Mouse (Mus musculus): ENCODE measurements around the gene Med29. TPM values are rescaled to one million over a fixed set of nuclear protein-coding genes. Genes with fewer than 3 reads are reported as not detected.

Med29 gene
- 44.4 and 50.5 TPM in 2 replicates for polyA plus RNA-seq (2014; fragmentation: Nextera tagmentation; extraction: Ambion mirVana)

- peak within 1 kb of the TSS; percentile 87 for H3K9ac ChIP-seq (ENCODE audit: low read length)
- peak within 1 kb of the TSS; percentile 74 for H3K4me3 ChIP-seq (ENCODE audit: low read depth, low read length)
- peak within 1 kb of the TSS; percentile 10; the same call in 1 of the 2 replicates for H3K27ac ChIP-seq (ENCODE audit: low read depth, low read length)
- peak; percentile 98 for ATAC-seq (ENCODE audit: low FRiP score)
- H3K4me1 ChIP-seq (ENCODE audit: control insufficient read depth, insufficient read depth, low read length), result peaks cover 12% of the 10 kb centered on the region
- no peaks in the 10 kb centered on the region for H3K27me3 ChIP-seq (ENCODE audit: control insufficient read depth, insufficient read depth, low read length)
- peaks cover 14% of the 10 kb centered on the region for H3K36me3 ChIP-seq (ENCODE audit: control insufficient read depth, insufficient read depth, low read length)
- H3K4me2 ChIP-seq, result peak within 1 kb of the TSS; percentile 93
- DNase-seq (ENCODE audit: low spot score, missing footprints), result peak; percentile 98
- no peaks in the 10 kb centered on the region for H3K9me3 ChIP-seq (ENCODE audit: control insufficient read depth, low read length)
- under 1% methylated on average over 58 of the region's 58 CpGs for WGBS
These were observed at the start of gene Med29, which contains the start of gene Paf1 for GRCm38 (mm10) chr7:28392429-28393271. Med29 (minus strand) TSS chr7:28392708. Paf1 (plus strand) TSS chr7:28392951.

- H3K27ac ChIP-seq (ENCODE audit: low read depth, low read length), result no peak overlapping the region; the same call in 1 of the 2 replicates
- no peaks in the 10 kb centered on the region for H3K9me3 ChIP-seq (ENCODE audit: control insufficient read depth, low read length)
- DNase-seq (ENCODE audit: low spot score, missing footprints) (no peak), ATAC-seq (ENCODE audit: low FRiP score) (no peak)
- no peak overlapping the region for H3K4me3 ChIP-seq (ENCODE audit: low read depth, low read length)
- peaks cover 4% of the 10 kb centered on the region; the same call in 1 of the 2 replicates for H3K27me3 ChIP-seq (ENCODE audit: control insufficient read depth, insufficient read depth, low read length)
- H3K4me2 ChIP-seq, result no peak overlapping the region
- 86% methylated on average over 12 of the region's 14 CpGs for WGBS
- H3K9ac ChIP-seq (ENCODE audit: low read length), result no peak overlapping the region
- H3K36me3 ChIP-seq (ENCODE audit: control insufficient read depth, insufficient read depth, low read length), result no peaks in the 10 kb centered on the region
- H3K4me1 ChIP-seq (ENCODE audit: control insufficient read depth, insufficient read depth, low read length), result peaks cover 3% of the 10 kb centered on the region; the same call in 1 of the 2 replicates
These were observed 49.4 kb upstream of the Med29 start for GRCm38 (mm10) chr7:28441776-28442485.

- Histone ChIP-seq H3K4me3 (ENCODE audit: low read depth, low read length) (no peak overlapping the region), H3K9ac (ENCODE audit: low read length) (no peak overlapping the region), H3K27me3 (ENCODE audit: control insufficient read depth, insufficient read depth, low read length) (peaks cover 2% of the 10 kb centered on the region; the same call in 1 of the 2 replicates), H3K27ac (ENCODE audit: low read depth, low read length) (no peak overlapping the region), H3K36me3 (ENCODE audit: control insufficient read depth, insufficient read depth, low read length) (no peaks in the 10 kb centered on the region), H3K4me1 (ENCODE audit: control insufficient read depth, insufficient read depth, low read length) (peaks cover 3% of the 10 kb centered on the region; the same call in 1 of the 2 replicates), H3K4me2 (no peak overlapping the region), H3K9me3 (ENCODE audit: control insufficient read depth, low read length) (no peaks in the 10 kb centered on the region)
- DNase-seq (ENCODE audit: low spot score, missing footprints) (peak; percentile 81), ATAC-seq (ENCODE audit: low FRiP score) (no peak)
- WGBS, result 56% methylated on average over 2 of the region's 2 CpGs
These were observed 48.2 kb upstream of the Med29 start for GRCm38 (mm10) chr7:28440739-28441138.

- ATAC-seq (ENCODE audit: low FRiP score) (no peak), DNase-seq (ENCODE audit: low spot score, missing footprints) (peak; percentile 51)
- Histone ChIP-seq H3K9me3 (ENCODE audit: control insufficient read depth, low read length) (no peaks in the 10 kb centered on the region), H3K9ac (ENCODE audit: low read length) (no peak overlapping the region), H3K4me1 (ENCODE audit: control insufficient read depth, insufficient read depth, low read length) (peaks cover 14% of the 10 kb centered on the region), H3K4me3 (ENCODE audit: low read depth, low read length) (no peak overlapping the region), H3K4me2 (no peak overlapping the region), H3K27ac (ENCODE audit: low read depth, low read length) (no peak overlapping the region), H3K27me3 (ENCODE audit: control insufficient read depth, insufficient read depth, low read length) (no peaks in the 10 kb centered on the region), H3K36me3 (ENCODE audit: control insufficient read depth, insufficient read depth, low read length) (no peaks in the 10 kb centered on the region)
- WGBS, result 80% methylated on average over 2 of the region's 2 CpGs
These were observed 46.3 kb upstream of the Med29 start for GRCm38 (mm10) chr7:28438771-28439170.

- no peak overlapping the region for H3K27ac ChIP-seq (ENCODE audit: low read depth, low read length)
- DNase-seq (ENCODE audit: low spot score, missing footprints) (peak; percentile 75), ATAC-seq (ENCODE audit: low FRiP score) (no peak)
- H3K9me3 ChIP-seq (ENCODE audit: control insufficient read depth, low read length), result no peaks in the 10 kb centered on the region
- H3K36me3 ChIP-seq (ENCODE audit: control insufficient read depth, insufficient read depth, low read length), result no peaks in the 10 kb centered on the region
- H3K4me1 ChIP-seq (ENCODE audit: control insufficient read depth, insufficient read depth, low read length), result peaks cover 17% of the 10 kb centered on the region
- no peaks in the 10 kb centered on the region for H3K27me3 ChIP-seq (ENCODE audit: control insufficient read depth, insufficient read depth, low read length)
- no peak overlapping the region for H3K4me2 ChIP-seq
- no peak overlapping the region for H3K4me3 ChIP-seq (ENCODE audit: low read depth, low read length)
- H3K9ac ChIP-seq (ENCODE audit: low read length), result no peak overlapping the region
These were observed 45.5 kb upstream of the Med29 start for GRCm38 (mm10) chr7:28437964-28438363.

GRCm38 (mm10) chr7:28436932-28437570 is 44.5 kb upstream of the Med29 start, which contains the start of gene Gmfg:
Gmfg (plus strand) TSS chr7:28437447.
- Histone ChIP-seq H3K9ac (ENCODE audit: low read length) (peak within 1 kb of the TSS; percentile 51), H3K36me3 (ENCODE audit: control insufficient read depth, insufficient read depth, low read length) (no peaks in the 10 kb centered on the region), H3K4me1 (ENCODE audit: control insufficient read depth, insufficient read depth, low read length) (peaks cover 17% of the 10 kb centered on the region), H3K9me3 (ENCODE audit: control insufficient read depth, low read length) (no peaks in the 10 kb centered on the region), H3K27ac (ENCODE audit: low read depth, low read length) (no peak within 1 kb of the TSS), H3K4me3 (ENCODE audit: low read depth, low read length) (peak within 1 kb of the TSS; percentile 92), H3K27me3 (ENCODE audit: control insufficient read depth, insufficient read depth, low read length) (no peaks in the 10 kb centered on the region), H3K4me2 (peak within 1 kb of the TSS; percentile 47)
- peak; percentile 17 for ATAC-seq (ENCODE audit: low FRiP score)
- 2% methylated on average over 16 of the region's 16 CpGs for WGBS
- peak; percentile 98 for DNase-seq (ENCODE audit: low spot score, missing footprints)

- no peak overlapping the region for H3K27ac ChIP-seq (ENCODE audit: low read depth, low read length)
- peak overlapping the region; percentile 92 for H3K4me3 ChIP-seq (ENCODE audit: low read depth, low read length)
- peak overlapping the region; percentile 83 for H3K4me2 ChIP-seq
- peaks cover 17% of the 10 kb centered on the region for H3K4me1 ChIP-seq (ENCODE audit: control insufficient read depth, insufficient read depth, low read length)
- 0% methylated on average over 54 of the region's 64 CpGs for WGBS
- H3K9ac ChIP-seq (ENCODE audit: low read length), result peak overlapping the region; percentile 94
- no peaks in the 10 kb centered on the region for H3K9me3 ChIP-seq (ENCODE audit: control insufficient read depth, low read length)
- no peaks in the 10 kb centered on the region for H3K27me3 ChIP-seq (ENCODE audit: control insufficient read depth, insufficient read depth, low read length)
- no peaks in the 10 kb centered on the region for H3K36me3 ChIP-seq (ENCODE audit: control insufficient read depth, insufficient read depth, low read length)
- ATAC-seq (ENCODE audit: low FRiP score) (peak; percentile 99), DNase-seq (ENCODE audit: low spot score, missing footprints) (peak; percentile 100)
These were observed 43.9 kb upstream of the Med29 start for GRCm38 (mm10) chr7:28436271-28436904.

GRCm38 (mm10) chr7:28435660-28436259 is 43.3 kb upstream of the Med29 start:
- DNase-seq (ENCODE audit: low spot score, missing footprints), result peak; percentile 92

More at GRCm38 (mm10) chr7:28435660-28436259, 43.3 kb upstream of the Med29 start:
- Histone ChIP-seq H3K9ac (ENCODE audit: low read length) (peak overlapping the region; percentile 94), H3K9me3 (ENCODE audit: control insufficient read depth, low read length) (no peaks in the 10 kb centered on the region), H3K27ac (ENCODE audit: low read depth, low read length) (no peak overlapping the region), H3K27me3 (ENCODE audit: control insufficient read depth, insufficient read depth, low read length) (no peaks in the 10 kb centered on the region), H3K36me3 (ENCODE audit: control insufficient read depth, insufficient read depth, low read length) (no peaks in the 10 kb centered on the region), H3K4me3 (ENCODE audit: low read depth, low read length) (peak overlapping the region; percentile 92), H3K4me2 (peak overlapping the region; percentile 83), H3K4me1 (ENCODE audit: control insufficient read depth, insufficient read depth, low read length) (peaks cover 17% of the 10 kb centered on the region)
- 0% methylated on average over 22 of the region's 70 CpGs for WGBS
- ATAC-seq (ENCODE audit: low FRiP score), result peak; percentile 66

All from midbrain, embryonic 11.5 days (tissue).